Mouse (Mus musculus) embryonic facial prominence, embryonic 13.5 days (tissue): ENCODE data around the gene Sdc3. TPM values are rescaled to one million over a fixed set of nuclear protein-coding genes. Genes with fewer than 3 reads are reported as not detected.

Source experiments
- ATAC-seq: fragments of 200-750 bp; cut with Nextera tagmentation; 2 replicates; pipeline ENCODE4 v1.8.0; 2017; ENCODE audit warnings: low read depth; ENCODE audit not compliant: insufficient number of reproducible peaks, insufficient read depth, low FRiP score, low TSS enrichment
- H3K27ac ChIP-seq: fragments of 300-500 bp; sonication (generic); 2 replicates; pipeline ENCODE4 v1.5.1; 2015; ENCODE audit warnings: moderate library complexity, mild to moderate bottlenecking, inconsistent platforms
- H3K27me3 ChIP-seq: fragments of 300-500 bp; sonication (generic); 2 replicates; pipeline ENCODE4 v1.6.1; 2015; ENCODE audit warnings: mild to moderate bottlenecking, inconsistent platforms
- H3K36me3 ChIP-seq: fragments of 300-500 bp; sonication (generic); 2 replicates; pipeline ENCODE4 v1.6.1; 2015; ENCODE audit warnings: mild to moderate bottlenecking, inconsistent platforms
- H3K4me1 ChIP-seq: fragments of 300-500 bp; sonication (generic); 2 replicates; pipeline ENCODE4 v1.6.1; 2015; ENCODE audit warnings: inconsistent platforms
- H3K4me2 ChIP-seq: fragments of 300-500 bp; sonication (generic); 2 replicates; pipeline ENCODE4 v1.6.1; 2015; ENCODE audit warnings: moderate library complexity, mild to moderate bottlenecking, inconsistent platforms
- H3K4me3 ChIP-seq: fragments of 300-500 bp; sonication (generic); 2 replicates; pipeline ENCODE4 v1.5.1; 2015; ENCODE audit warnings: mild to moderate bottlenecking, inconsistent platforms
- H3K9ac ChIP-seq: fragments of 300-500 bp; sonication (generic); 2 replicates; pipeline ENCODE4 v1.6.1; 2015; ENCODE audit warnings: mild to moderate bottlenecking, inconsistent platforms
- H3K9me3 ChIP-seq: fragments of 300-500 bp; sonication (generic); 2 replicates; pipeline ENCODE4 v1.6.1; 2016; ENCODE audit warnings: inconsistent platforms
- WGBS: fragments of 180-500 bp; shearing (Covaris S2); methylation state at CpG from one replicate; pipeline ENCODE4 v1.1.7; 2015; ENCODE audit warnings: mixed read lengths; 5-methylcytosine and 5-hydroxymethylcytosine counted together
- polyA plus RNA-seq: library from polyadenylated mRNA; unstranded; fragments of >200 nt; fragmentation: Nextera tagmentation; extraction: Ambion mirVana; gene quantifications from 2 replicates; pipeline ENCODE4 v1.2.1, GENCODE M21; 2015

The Sdc3 gene
- polyA plus RNA-seq, 1 experiment from 2014 or later = 32.7 TPM

DNA sequence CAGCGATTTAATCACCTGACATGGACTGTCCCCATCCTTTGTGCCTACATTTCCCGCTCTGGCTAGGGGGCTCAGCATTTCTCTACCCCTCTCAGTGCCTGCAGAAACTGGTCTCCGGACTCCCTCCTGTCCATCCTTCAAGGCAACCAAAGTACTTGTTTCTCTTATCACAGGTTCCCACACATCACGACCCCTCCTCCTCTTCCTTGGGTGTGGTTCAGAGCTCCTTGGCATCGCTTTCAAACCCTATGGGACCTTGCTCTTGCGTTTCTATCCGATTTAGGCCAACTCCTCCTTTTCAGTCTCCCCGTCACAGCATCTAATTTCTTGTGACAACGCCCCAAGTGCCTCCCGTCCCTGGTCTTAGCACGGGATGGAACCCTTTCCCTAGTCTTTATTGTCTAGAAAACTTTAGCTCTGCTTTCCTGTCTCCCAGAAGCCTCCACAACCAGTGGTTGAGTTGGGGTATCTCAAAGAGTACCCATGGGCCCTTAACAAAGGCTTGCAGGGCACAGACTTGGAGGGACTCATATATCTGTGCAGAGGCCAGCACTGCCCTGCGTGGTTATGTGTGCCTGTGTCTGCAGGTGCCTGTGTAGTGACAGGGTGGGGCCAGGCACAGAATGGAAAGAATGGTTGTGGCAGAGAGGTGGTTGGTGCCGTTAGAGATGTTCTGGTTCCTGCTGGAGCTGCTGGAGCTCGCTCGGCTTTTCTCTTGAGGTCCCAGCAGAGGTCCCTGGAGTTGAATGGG lies 68.7 kb downstream of the Sdc3 start:
- peak overlapping the region; percentile 63 for H3K4me2 ChIP-seq
- no peak for ATAC-seq
- H3K4me1 ChIP-seq = peaks cover 20% of the 10 kb centered on the region
- 52% methylated on average over 15 of the region's 15 CpGs for WGBS
- no peaks in the 10 kb centered on the region for H3K36me3 ChIP-seq
- H3K27me3 ChIP-seq = peaks cover 44% of the 10 kb centered on the region
- no peak overlapping the region for H3K27ac ChIP-seq
- H3K4me3 ChIP-seq = peak overlapping the region; percentile 32
- no peaks in the 10 kb centered on the region for H3K9me3 ChIP-seq
- H3K9ac ChIP-seq = 0 out of 2 replicates have a peak overlapping the region, but pooled peaks have one; percentile 51

GRCm38 (mm10) chr4:130861653-130862208 lies 69.4 kb downstream of the Sdc3 start:
- Histone ChIP-seq H3K36me3 (no peaks in the 10 kb centered on the region), H3K4me3 (peak overlapping the region; percentile 32), H3K9ac (peak overlapping the region; percentile 51; the same call in 1 of the 2 replicates), H3K9me3 (no peaks in the 10 kb centered on the region), H3K27me3 (peaks cover 51% of the 10 kb centered on the region), H3K27ac (no peak overlapping the region), H3K4me2 (peak overlapping the region; percentile 63), H3K4me1 (peaks cover 23% of the 10 kb centered on the region)
- 2% methylated on average over 30 of the region's 30 CpGs for WGBS
- ATAC-seq = peak; percentile 83

DNA sequence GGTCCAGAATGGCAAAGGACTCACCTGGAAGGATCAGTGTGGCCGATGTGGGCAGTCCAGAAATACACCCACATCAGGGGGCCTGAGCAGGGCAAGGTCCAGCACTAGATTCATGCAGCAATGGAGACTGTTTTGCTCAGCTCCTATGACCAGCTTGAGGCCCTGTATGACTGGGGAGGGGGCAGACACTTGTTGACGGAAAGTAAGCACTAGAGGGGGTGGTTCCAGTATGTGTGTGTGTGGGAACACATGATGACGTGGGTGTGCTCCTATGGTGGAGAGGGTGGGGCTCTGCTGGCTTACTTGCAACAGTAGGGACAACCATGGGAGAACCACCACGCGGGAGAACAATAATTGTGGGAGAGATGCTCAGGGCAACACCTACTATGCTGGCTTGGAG lies 70.2 kb downstream of the Sdc3 start:
- 75% methylated on average over 5 of the region's 5 CpGs for WGBS
- Histone ChIP-seq H3K36me3 (no peaks in the 10 kb centered on the region), H3K4me2 (no peak overlapping the region), H3K9ac (no peak overlapping the region), H3K4me3 (no peak overlapping the region), H3K27me3 (peaks cover 57% of the 10 kb centered on the region), H3K4me1 (peaks cover 23% of the 10 kb centered on the region), H3K9me3 (no peaks in the 10 kb centered on the region), H3K27ac (no peak overlapping the region)
- ATAC-seq = no peak

DNA sequence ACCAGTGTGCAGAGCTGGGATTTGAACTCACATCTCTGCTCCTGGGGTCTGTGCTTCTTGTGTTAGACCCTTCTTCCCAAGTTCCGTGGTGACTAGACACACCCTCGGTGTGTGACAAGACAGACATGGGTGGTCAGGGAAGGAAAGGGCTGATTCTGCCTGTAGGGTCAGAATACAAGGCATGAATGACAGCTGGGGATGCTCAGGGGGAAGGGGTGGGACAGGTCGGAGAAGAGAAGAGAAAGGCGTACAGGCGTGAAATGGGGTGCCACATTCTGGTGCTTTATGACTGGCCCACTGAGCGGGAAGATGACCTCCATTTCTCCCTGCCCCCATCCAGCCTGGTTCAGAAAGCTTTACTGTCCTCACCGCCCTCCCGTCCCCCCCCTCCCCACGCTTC lies 73.1 kb downstream of the Sdc3 start:
- Histone ChIP-seq H3K27me3 (peaks cover 55% of the 10 kb centered on the region), H3K4me2 (no peak overlapping the region), H3K4me3 (no peak overlapping the region), H3K9ac (no peak overlapping the region), H3K4me1 (peaks cover 23% of the 10 kb centered on the region), H3K27ac (no peak overlapping the region), H3K9me3 (no peaks in the 10 kb centered on the region), H3K36me3 (no peaks in the 10 kb centered on the region)
- ATAC-seq = no peak
- WGBS = 23% methylated on average over 9 of the region's 9 CpGs

DNA sequence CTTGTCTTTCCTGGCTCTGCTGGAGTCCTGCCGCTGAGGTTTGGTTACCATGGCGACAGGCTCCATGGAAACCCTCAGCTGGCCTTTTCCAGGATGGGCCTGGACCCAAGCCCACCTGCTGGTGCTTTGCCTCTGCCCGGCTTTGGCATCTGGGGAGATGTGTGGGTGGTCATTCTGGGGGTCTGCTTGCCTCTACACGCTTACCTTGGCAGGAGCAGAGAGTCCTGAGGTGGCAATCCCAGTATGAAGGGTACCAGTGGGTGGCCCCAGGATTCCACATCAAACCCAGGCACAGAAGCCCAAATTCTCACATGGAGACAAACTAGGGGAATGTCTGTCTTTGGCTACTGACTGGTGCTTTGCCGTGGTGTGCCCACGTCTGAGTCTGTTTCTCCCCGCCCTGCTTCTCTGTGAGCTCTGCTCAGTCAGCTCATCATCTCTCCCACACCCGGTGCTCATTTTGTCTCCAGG lies 73.6 kb downstream of the Sdc3 start:
- peaks cover 50% of the 10 kb centered on the region for H3K27me3 ChIP-seq
- ATAC-seq = no peak
- H3K4me3 ChIP-seq = no peak overlapping the region
- no peak overlapping the region for H3K27ac ChIP-seq
- H3K4me2 ChIP-seq = no peak overlapping the region
- H3K36me3 ChIP-seq = no peaks in the 10 kb centered on the region
- no peaks in the 10 kb centered on the region for H3K9me3 ChIP-seq
- peaks cover 23% of the 10 kb centered on the region for H3K4me1 ChIP-seq
- H3K9ac ChIP-seq = no peak overlapping the region; the same call in 1 of the 2 replicates
- WGBS = 22% methylated on average over 8 of the region's 8 CpGs

- Histone ChIP-seq H3K36me3 (no peaks in the 10 kb centered on the region), H3K4me2 (no peak overlapping the region), H3K4me1 (peaks cover 17% of the 10 kb centered on the region), H3K27me3 (peaks cover 30% of the 10 kb centered on the region), H3K4me3 (no peak overlapping the region), H3K27ac (no peak overlapping the region), H3K9ac (0 out of 2 replicates have a peak overlapping the region, but pooled peaks have one; percentile 32), H3K9me3 (no peaks in the 10 kb centered on the region)
- ATAC-seq = no peak
- WGBS = 61% methylated on average over 6 of the region's 6 CpGs
These were observed 75.6 kb downstream of the Sdc3 start for GRCm38 (mm10) chr4:130867940-130868339.

DNA sequence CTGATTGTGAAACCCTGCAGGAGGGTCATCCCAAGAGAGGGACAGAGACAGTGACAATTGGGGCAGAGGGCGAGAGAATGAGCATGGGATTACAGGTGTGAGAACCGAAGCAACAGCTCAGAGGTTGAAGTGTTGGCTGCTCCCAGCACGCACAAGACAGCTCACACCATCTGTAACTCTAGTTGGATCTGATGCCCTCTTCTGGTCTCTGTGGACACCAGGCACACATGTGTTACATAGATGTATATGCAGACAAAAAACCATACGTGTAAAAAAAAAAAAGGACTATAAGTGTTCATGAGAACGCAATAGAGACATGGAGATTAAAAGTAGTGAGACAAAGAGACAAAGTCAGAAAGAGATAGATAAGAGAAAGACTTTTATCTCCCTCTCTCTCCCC lies 76.5 kb downstream of the Sdc3 start:
- H3K27me3 ChIP-seq = peaks cover 30% of the 10 kb centered on the region; the same call in 1 of the 2 replicates
- H3K9me3 ChIP-seq = no peaks in the 10 kb centered on the region

GRCm38 (mm10) chr4:130872414-130872813 lies 80.1 kb downstream of the Sdc3 start:
- H3K36me3 ChIP-seq = no peaks in the 10 kb centered on the region
- H3K9ac ChIP-seq = no peak overlapping the region

More for the DNA sequence above, 76.5 kb downstream of the Sdc3 start:
- ATAC-seq = no peak
- Histone ChIP-seq H3K9ac (no peak overlapping the region), H3K4me1 (peaks cover 17% of the 10 kb centered on the region), H3K27ac (no peak overlapping the region), H3K4me3 (no peak overlapping the region), H3K36me3 (no peaks in the 10 kb centered on the region), H3K4me2 (no peak overlapping the region)
- 55% methylated on average over 5 of the region's 5 CpGs for WGBS

DNA sequence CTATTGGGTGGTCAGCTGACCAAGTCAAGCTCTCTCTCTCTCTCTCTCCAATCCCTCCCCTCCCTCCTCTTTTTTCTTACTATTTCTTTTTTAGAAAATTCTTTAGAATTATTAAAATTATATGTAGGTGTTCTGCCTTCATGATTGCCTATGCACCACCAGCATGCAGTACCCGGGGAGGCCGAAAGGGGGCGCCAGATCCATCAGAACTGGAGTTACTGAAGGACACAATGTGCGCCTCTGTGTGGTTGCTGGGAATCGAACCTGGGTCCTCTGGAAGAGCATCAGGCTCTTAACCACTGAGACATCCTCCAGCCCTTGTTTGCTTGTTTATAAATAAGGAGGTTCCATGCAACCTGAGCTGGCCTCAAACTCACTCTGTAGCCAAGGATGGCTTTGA lies 81.1 kb downstream of the Sdc3 start:
- H3K9me3 ChIP-seq = no peaks in the 10 kb centered on the region
- no peaks in the 10 kb centered on the region for H3K36me3 ChIP-seq
- H3K4me3 ChIP-seq = no peak overlapping the region
- H3K4me2 ChIP-seq = no peak overlapping the region
- peaks cover 8% of the 10 kb centered on the region for H3K27me3 ChIP-seq
- H3K4me1 ChIP-seq = peaks cover 41% of the 10 kb centered on the region
- 81% methylated on average over 5 of the region's 5 CpGs for WGBS
- no peak for ATAC-seq
- H3K27ac ChIP-seq = no peak overlapping the region
- H3K9ac ChIP-seq = no peak overlapping the region

More at GRCm38 (mm10) chr4:130872414-130872813, 80.1 kb downstream of the Sdc3 start:
- Histone ChIP-seq H3K27ac (no peak overlapping the region), H3K27me3 (peaks cover 8% of the 10 kb centered on the region), H3K4me2 (no peak overlapping the region), H3K4me3 (no peak overlapping the region), H3K4me1 (peaks cover 31% of the 10 kb centered on the region), H3K9me3 (no peaks in the 10 kb centered on the region)
- 31% methylated on average over 11 of the region's 11 CpGs for WGBS
- ATAC-seq = no peak

DNA sequence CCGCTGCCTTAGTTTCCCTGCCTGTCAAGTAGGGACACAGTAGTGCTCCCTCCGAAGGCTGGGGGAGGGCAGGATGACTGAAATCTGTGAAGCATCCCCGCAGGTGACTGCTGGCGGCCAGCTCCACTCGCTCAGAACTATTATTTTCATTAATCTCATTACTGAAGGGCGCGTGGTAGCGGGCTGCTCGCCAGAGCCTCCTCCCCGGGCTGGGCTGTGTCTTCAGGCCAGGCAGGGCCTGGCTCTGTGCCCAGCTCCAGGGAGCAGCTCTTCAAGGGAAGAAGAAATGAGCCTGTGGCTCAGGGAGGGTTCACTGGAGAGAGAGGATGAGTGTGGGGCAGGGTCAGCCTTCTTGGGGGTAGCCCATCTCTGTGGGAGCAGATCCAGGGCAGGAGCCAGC lies 82.3 kb downstream of the Sdc3 start:
- ATAC-seq = no peak
- Histone ChIP-seq H3K4me3 (no peak overlapping the region), H3K9me3 (no peaks in the 10 kb centered on the region), H3K27me3 (peaks cover 8% of the 10 kb centered on the region), H3K4me2 (peak overlapping the region; percentile 24), H3K9ac (no peak overlapping the region), H3K4me1 (peaks cover 52% of the 10 kb centered on the region), H3K36me3 (no peaks in the 10 kb centered on the region), H3K27ac (0 out of 2 replicates have a peak overlapping the region, but pooled peaks have one; percentile 40)
- WGBS = 11% methylated on average over 10 of the region's 10 CpGs
